Mouse (Mus musculus) lung, embryonic 16.5 days (tissue): Measurements from ENCODE around the gene Adgrl3. TPM values are rescaled to one million over a fixed set of nuclear protein-coding genes. Genes with fewer than 3 reads are reported as not detected.

ENCODE experiments used
- ATAC-seq: fragments of 200-750 bp; cut with Nextera tagmentation; 2 replicates; pipeline ENCODE4 v1.8.0; 2017; ENCODE audit warnings: low read depth, mild to moderate bottlenecking, moderate library complexity
- H3K27ac ChIP-seq: fragments of 300-500 bp; sonication (generic); 2 replicates; pipeline ENCODE4 v1.5.1; 2014; ENCODE audit warnings: mild to moderate bottlenecking, control low read depth, low read length
- H3K27me3 ChIP-seq: fragments of 300-500 bp; sonication (generic); 2 replicates; pipeline ENCODE4 v1.6.1; 2014; ENCODE audit warnings: low read depth, low read length, mixed read lengths; ENCODE audit not compliant: control insufficient read depth, insufficient read depth
- H3K36me3 ChIP-seq: fragments of 300-500 bp; sonication (generic); 2 replicates; pipeline ENCODE4 v1.6.1; 2014; ENCODE audit warnings: low read length; ENCODE audit not compliant: control insufficient read depth, insufficient read depth
- H3K4me1 ChIP-seq: fragments of 300-500 bp; sonication (generic); replicated peaks from 2 replicates; pipeline ENCODE4 v1.6.1; 2014; ENCODE audit warnings: low read length, mixed read lengths; ENCODE audit not compliant: control insufficient read depth, insufficient read depth
- H3K4me2 ChIP-seq: fragments of 300-500 bp; sonication (generic); 2 replicates; pipeline ENCODE4 v1.6.1; 2014; ENCODE audit warnings: low read depth, low read length, control low read depth
- H3K4me3 ChIP-seq: fragments of 300-500 bp; sonication (generic); 2 replicates; pipeline ENCODE4 v1.5.1; 2014; ENCODE audit warnings: mild to moderate bottlenecking, low read length, control low read depth
- H3K9ac ChIP-seq: fragments of 300-500 bp; sonication (generic); 2 replicates; pipeline ENCODE4 v1.6.1; 2014; ENCODE audit warnings: low read length, control low read depth
- H3K9me3 ChIP-seq: fragments of 300-500 bp; sonication (generic); 2 replicates; pipeline ENCODE4 v1.6.1; 2016; ENCODE audit warnings: low read length; ENCODE audit not compliant: control insufficient read depth
- WGBS: fragments of 180-500 bp; shearing (Covaris S2); extraction: QIAGEN DNeasy Blood & Tissue Kit; methylation state at CpG from one replicate; pipeline ENCODE4 v1.1.7; 2014; 5-methylcytosine and 5-hydroxymethylcytosine counted together
- polyA plus RNA-seq: library from polyadenylated mRNA; unstranded; fragments of >200 nt; fragmentation: Nextera tagmentation; extraction: Ambion mirVana; gene quantifications from 2 replicates; pipeline ENCODE4 v1.2.1, GENCODE M21; 2015

Adgrl3 gene
- polyA plus RNA-seq, 1 experiment from 2014 or later = 13.8 TPM

- Histone ChIP-seq H3K4me2 (no peak overlapping the region), H3K4me3 (no peak overlapping the region), H3K36me3 (no peaks in the 10 kb centered on the region), H3K27me3 (no peaks in the 10 kb centered on the region), H3K9ac (no peak overlapping the region), H3K27ac (no peak overlapping the region), H3K4me1 (no peaks in the 10 kb centered on the region; the same call in 1 of the 2 replicates), H3K9me3 (no peaks in the 10 kb centered on the region)
- 46% methylated on average over 6 of the region's 6 CpGs for WGBS
- ATAC-seq = no peak
Measured at GRCm38 (mm10) chr5:81068173-81068572, 48.2 kb downstream of the Adgrl3 start.

- 41% methylated on average over 4 of the region's 4 CpGs for WGBS
- Histone ChIP-seq H3K27me3 (no peaks in the 10 kb centered on the region), H3K27ac (no peak overlapping the region), H3K36me3 (no peaks in the 10 kb centered on the region), H3K4me2 (no peak overlapping the region), H3K4me3 (no peak overlapping the region), H3K9me3 (no peaks in the 10 kb centered on the region), H3K9ac (no peak overlapping the region), H3K4me1 (no peaks in the 10 kb centered on the region; the same call in 1 of the 2 replicates)
- ATAC-seq = no peak
Measured at GRCm38 (mm10) chr5:81068839-81069238, 48.9 kb downstream of the Adgrl3 start.

GRCm38 (mm10) chr5:81072888-81073287 lies 53.0 kb downstream of the Adgrl3 start:
- Histone ChIP-seq H3K27me3 (no peaks in the 10 kb centered on the region), H3K9ac (no peak overlapping the region), H3K4me3 (no peak overlapping the region), H3K9me3 (no peaks in the 10 kb centered on the region), H3K36me3 (no peaks in the 10 kb centered on the region), H3K4me1 (no peaks in the 10 kb centered on the region; the same call in 1 of the 2 replicates), H3K27ac (no peak overlapping the region), H3K4me2 (no peak overlapping the region)
- 79% methylated on average over 5 of the region's 5 CpGs for WGBS
- ATAC-seq = no peak

- Histone ChIP-seq H3K27me3 (no peaks in the 10 kb centered on the region), H3K4me1 (no peaks in the 10 kb centered on the region; the same call in 1 of the 2 replicates), H3K9ac (no peak overlapping the region), H3K4me2 (no peak overlapping the region), H3K9me3 (no peaks in the 10 kb centered on the region), H3K36me3 (no peaks in the 10 kb centered on the region), H3K27ac (no peak overlapping the region), H3K4me3 (no peak overlapping the region)
- 71% methylated on average over 1 of the region's 1 CpGs for WGBS
- no peak for ATAC-seq
Measured at GRCm38 (mm10) chr5:81073875-81074274, 53.9 kb downstream of the Adgrl3 start.

- Histone ChIP-seq H3K4me1 (no peaks in the 10 kb centered on the region; the same call in 1 of the 2 replicates), H3K4me3 (no peak overlapping the region), H3K4me2 (no peak overlapping the region), H3K9me3 (no peaks in the 10 kb centered on the region), H3K27me3 (no peaks in the 10 kb centered on the region), H3K27ac (no peak overlapping the region), H3K36me3 (no peaks in the 10 kb centered on the region), H3K9ac (no peak overlapping the region)
- no peak for ATAC-seq
- 51% methylated on average over 5 of the region's 5 CpGs for WGBS
Measured at GRCm38 (mm10) chr5:81076377-81076776, 56.4 kb downstream of the Adgrl3 start.

- Histone ChIP-seq H3K36me3 (no peaks in the 10 kb centered on the region), H3K4me3 (no peak overlapping the region), H3K4me1 (no peaks in the 10 kb centered on the region; the same call in 1 of the 2 replicates), H3K9me3 (no peaks in the 10 kb centered on the region), H3K9ac (no peak overlapping the region), H3K27ac (no peak overlapping the region), H3K4me2 (no peak overlapping the region), H3K27me3 (no peaks in the 10 kb centered on the region)
- ATAC-seq = no peak
- WGBS = 80% methylated on average over 7 of the region's 7 CpGs
Measured at GRCm38 (mm10) chr5:81077031-81077430, 57.1 kb downstream of the Adgrl3 start.

GRCm38 (mm10) chr5:81077990-81078389 lies 58.1 kb downstream of the Adgrl3 start:
- no peak overlapping the region for H3K27ac ChIP-seq
- H3K36me3 ChIP-seq = no peaks in the 10 kb centered on the region
- no peak overlapping the region for H3K4me3 ChIP-seq
- H3K4me1 ChIP-seq = no peaks in the 10 kb centered on the region; the same call in 1 of the 2 replicates
- no peak overlapping the region for H3K4me2 ChIP-seq
- no peaks in the 10 kb centered on the region for H3K9me3 ChIP-seq
- no peak for ATAC-seq
- 94% methylated on average over 1 of the region's 1 CpGs for WGBS
- H3K9ac ChIP-seq = no peak overlapping the region
- no peaks in the 10 kb centered on the region for H3K27me3 ChIP-seq

GRCm38 (mm10) chr5:81083698-81084360 lies 63.9 kb downstream of the Adgrl3 start:
- no peaks in the 10 kb centered on the region for H3K9me3 ChIP-seq
- H3K4me1 ChIP-seq = no peaks in the 10 kb centered on the region
- H3K4me2 ChIP-seq = no peak overlapping the region
- ATAC-seq = no peak
- 75% methylated on average over 5 of the region's 5 CpGs for WGBS
- no peaks in the 10 kb centered on the region for H3K36me3 ChIP-seq
- no peak overlapping the region for H3K27ac ChIP-seq
- no peak overlapping the region for H3K9ac ChIP-seq
- H3K27me3 ChIP-seq = no peaks in the 10 kb centered on the region
- H3K4me3 ChIP-seq = no peak overlapping the region

GRCm38 (mm10) chr5:81085152-81085551 lies 65.2 kb downstream of the Adgrl3 start:
- Histone ChIP-seq H3K4me1 (no peaks in the 10 kb centered on the region), H3K4me2 (no peak overlapping the region), H3K9me3 (no peaks in the 10 kb centered on the region), H3K4me3 (no peak overlapping the region), H3K36me3 (no peaks in the 10 kb centered on the region), H3K27me3 (no peaks in the 10 kb centered on the region), H3K27ac (no peak overlapping the region), H3K9ac (no peak overlapping the region)
- WGBS = 62% methylated on average over 4 of the region's 4 CpGs
- no peak for ATAC-seq
